Mouse (Mus musculus) stomach, embryonic 16.5 days (tissue): ENCODE measurements around the gene Akr1d1. TPM values are rescaled to one million over a fixed set of nuclear protein-coding genes. Genes with fewer than 3 reads are reported as not detected.

Experiments
- ATAC-seq: fragments of 200-750 bp; cut with Nextera tagmentation; 2 replicates; pipeline ENCODE4 v1.8.0; 2017; ENCODE audit warnings: moderate number of reproducible peaks, moderate TSS enrichment; ENCODE audit not compliant: insufficient read depth, low FRiP score
- H3K27ac ChIP-seq: fragments of 300-500 bp; sonication (generic); 2 replicates; pipeline ENCODE4 v1.5.1; 2014; ENCODE audit warnings: low read length
- H3K27me3 ChIP-seq: fragments of 300-500 bp; sonication (generic); 2 replicates; pipeline ENCODE4 v1.6.1; 2014; ENCODE audit warnings: low read length, control low read depth, mixed read lengths; ENCODE audit not compliant: control insufficient read depth, insufficient read depth
- H3K36me3 ChIP-seq: fragments of 300-500 bp; sonication (generic); 2 replicates; pipeline ENCODE4 v1.6.1; 2014; ENCODE audit warnings: low read length; ENCODE audit not compliant: control insufficient read depth, insufficient read depth
- H3K4me1 ChIP-seq: fragments of 300-500 bp; sonication (generic); 2 replicates; pipeline ENCODE4 v1.6.1; 2014; ENCODE audit warnings: low read length, control low read depth, mixed read lengths; ENCODE audit not compliant: control insufficient read depth, insufficient read depth
- H3K4me2 ChIP-seq: fragments of 300-500 bp; sonication (generic); 2 replicates; pipeline ENCODE4 v1.6.1; 2014; ENCODE audit warnings: low read depth, low read length, mixed read lengths
- H3K4me3 ChIP-seq: fragments of 300-500 bp; sonication (generic); replicated peaks from 2 replicates; pipeline ENCODE4 v1.5.1; 2014; ENCODE audit warnings: mild to moderate bottlenecking, low read length
- H3K9ac ChIP-seq: fragments of 300-500 bp; sonication (generic); 2 replicates; pipeline ENCODE4 v1.6.1; 2014; ENCODE audit warnings: low read length
- H3K9me3 ChIP-seq: fragments of 300-500 bp; sonication (generic); replicated peaks from 2 replicates; pipeline ENCODE4 v1.6.1; 2016; ENCODE audit warnings: low read length, control low read depth; ENCODE audit not compliant: control insufficient read depth
- WGBS: fragments of 180-500 bp; shearing (Covaris S2); extraction: QIAGEN DNeasy Blood & Tissue Kit; methylation state at CpG from one replicate; pipeline ENCODE4 v1.1.7; 2014; 5-methylcytosine and 5-hydroxymethylcytosine counted together
- polyA plus RNA-seq: library from polyadenylated mRNA; unstranded; fragments of >200 nt; fragmentation: Nextera tagmentation; extraction: Ambion mirVana; gene quantifications from 2 replicates; pipeline ENCODE4 v1.2.1, GENCODE M21; 2015

Akr1d1 gene
- polyA plus RNA-seq, 1 experiment from 2014 or later: 0.76 TPM

DNA sequence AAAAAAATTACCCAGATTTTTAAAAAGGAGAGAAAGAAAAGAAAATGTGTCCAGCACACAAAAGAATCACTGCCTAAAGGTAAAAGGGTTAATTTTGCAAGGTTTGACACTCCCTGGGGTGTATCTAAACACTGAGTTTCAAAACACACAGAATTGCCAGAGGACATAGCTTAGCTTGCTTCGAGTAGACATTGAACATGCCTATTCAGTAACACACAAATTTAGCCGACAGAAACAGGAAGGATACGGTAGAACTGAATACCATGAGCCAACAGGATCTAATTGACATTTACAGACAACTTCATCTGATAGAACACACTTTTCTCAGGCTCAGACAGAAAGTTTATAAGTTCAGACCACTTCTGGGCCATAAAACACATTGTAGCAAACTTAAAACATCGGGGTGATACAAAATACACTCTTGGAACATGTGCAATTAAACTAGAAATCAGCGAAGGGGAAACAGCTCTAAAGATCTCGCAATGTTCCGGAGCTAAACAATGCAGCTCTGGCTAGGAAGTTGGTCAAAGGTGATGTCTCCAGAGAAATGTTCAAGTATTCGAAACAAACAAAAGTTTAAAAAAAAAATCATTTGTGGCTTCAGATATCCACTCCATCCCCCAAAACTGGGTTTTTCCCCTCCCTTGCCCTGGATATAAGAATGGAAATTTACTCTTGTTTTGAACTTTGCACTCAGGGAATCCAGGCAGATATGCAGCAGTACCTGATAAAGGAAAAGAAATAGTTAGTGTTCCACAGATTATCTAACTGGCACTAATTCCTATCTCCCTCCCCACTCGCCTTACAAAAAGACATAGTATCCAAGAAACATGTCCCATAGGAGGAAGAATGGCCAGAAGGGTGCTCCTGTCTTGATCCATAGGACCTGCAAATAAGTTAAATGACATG lies 73.1 kb downstream of the Akr1d1 start:
- Histone ChIP-seq H3K4me3 (no peak overlapping the region), H3K9ac (no peak overlapping the region), H3K27me3 (no peaks in the 10 kb centered on the region), H3K9me3 (no peaks in the 10 kb centered on the region), H3K36me3 (no peaks in the 10 kb centered on the region), H3K4me1 (peaks cover 4% of the 10 kb centered on the region; the same call in 1 of the 2 replicates), H3K4me2 (no peak overlapping the region), H3K27ac (peak overlapping the region; percentile 45)
- ATAC-seq: peak; percentile 37; the same call in 1 of the 2 replicates
- WGBS: 45% methylated on average over 9 of the region's 9 CpGs

DNA sequence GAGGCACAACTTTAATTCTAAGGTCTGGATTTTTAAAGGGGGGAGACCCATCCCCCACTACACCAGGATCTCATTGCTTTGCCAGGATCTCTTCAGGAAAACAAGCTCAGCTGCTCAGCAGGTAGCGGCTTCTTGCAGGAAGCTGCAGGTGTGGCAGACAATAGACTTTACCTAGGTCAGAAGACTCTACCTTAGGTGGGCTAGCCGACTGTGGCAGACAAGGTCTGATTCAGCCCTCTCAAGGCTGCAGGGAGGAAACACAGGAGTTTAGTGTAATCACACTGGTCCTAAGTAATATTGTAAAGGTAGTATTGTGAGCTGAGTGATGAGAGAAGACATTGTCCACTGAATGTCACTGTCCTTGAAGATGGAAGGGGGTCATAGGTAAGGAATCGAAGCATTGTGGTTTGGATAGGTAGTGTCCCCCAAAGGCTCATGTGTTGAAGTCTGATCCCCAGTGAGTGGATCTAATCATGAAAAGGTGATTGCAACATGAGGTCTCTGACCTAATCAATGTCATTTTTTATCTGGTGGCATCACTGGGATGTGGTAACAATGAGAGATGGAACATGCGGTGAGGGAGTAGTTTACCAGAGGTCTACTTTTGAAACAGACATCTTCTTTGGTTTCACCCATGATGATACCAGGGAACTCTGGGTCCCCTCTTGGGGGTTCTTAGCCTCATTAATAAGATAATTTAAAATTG lies 74.4 kb downstream of the Akr1d1 start:
- Histone ChIP-seq H3K4me3 (no peak overlapping the region), H3K9me3 (no peaks in the 10 kb centered on the region)
- WGBS: 74% methylated on average over 4 of the region's 4 CpGs

DNA sequence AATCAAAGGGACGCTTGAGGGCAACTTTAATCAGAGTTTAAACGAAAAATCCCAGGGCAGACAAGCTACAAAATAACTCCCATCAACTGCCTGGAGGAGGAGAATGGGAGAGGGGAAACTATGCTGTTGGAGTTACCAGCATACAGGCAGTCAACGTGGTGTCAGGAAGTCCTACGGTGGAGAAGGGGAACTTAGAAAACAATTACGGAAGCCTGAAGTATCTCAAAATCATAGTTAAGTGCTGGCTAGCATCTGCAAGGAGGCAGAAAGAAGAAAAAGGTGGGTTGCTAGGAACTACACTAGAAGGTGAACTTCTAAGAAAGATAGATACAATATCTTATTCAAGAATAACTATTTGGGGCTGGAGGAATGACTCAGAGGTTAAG lies 74.9 kb downstream of the Akr1d1 start:
- no peak overlapping the region for H3K9ac ChIP-seq
- H3K27ac ChIP-seq: no peak overlapping the region
- H3K4me3 ChIP-seq: no peak overlapping the region
- 74% methylated on average over 5 of the region's 5 CpGs for WGBS
- no peak for ATAC-seq
- no peaks in the 10 kb centered on the region for H3K27me3 ChIP-seq
- no peak overlapping the region for H3K4me2 ChIP-seq
- H3K36me3 ChIP-seq: no peaks in the 10 kb centered on the region
- no peaks in the 10 kb centered on the region for H3K9me3 ChIP-seq
- H3K4me1 ChIP-seq: peaks cover 4% of the 10 kb centered on the region; the same call in 1 of the 2 replicates

More for the DNA sequence above, 74.4 kb downstream of the Akr1d1 start:
- no peak overlapping the region for H3K27ac ChIP-seq
- ATAC-seq: no peak
- no peaks in the 10 kb centered on the region for H3K27me3 ChIP-seq
- no peak overlapping the region for H3K4me2 ChIP-seq
- H3K9ac ChIP-seq: no peak overlapping the region
- H3K36me3 ChIP-seq: no peaks in the 10 kb centered on the region
- H3K4me1 ChIP-seq: peaks cover 4% of the 10 kb centered on the region; the same call in 1 of the 2 replicates

DNA sequence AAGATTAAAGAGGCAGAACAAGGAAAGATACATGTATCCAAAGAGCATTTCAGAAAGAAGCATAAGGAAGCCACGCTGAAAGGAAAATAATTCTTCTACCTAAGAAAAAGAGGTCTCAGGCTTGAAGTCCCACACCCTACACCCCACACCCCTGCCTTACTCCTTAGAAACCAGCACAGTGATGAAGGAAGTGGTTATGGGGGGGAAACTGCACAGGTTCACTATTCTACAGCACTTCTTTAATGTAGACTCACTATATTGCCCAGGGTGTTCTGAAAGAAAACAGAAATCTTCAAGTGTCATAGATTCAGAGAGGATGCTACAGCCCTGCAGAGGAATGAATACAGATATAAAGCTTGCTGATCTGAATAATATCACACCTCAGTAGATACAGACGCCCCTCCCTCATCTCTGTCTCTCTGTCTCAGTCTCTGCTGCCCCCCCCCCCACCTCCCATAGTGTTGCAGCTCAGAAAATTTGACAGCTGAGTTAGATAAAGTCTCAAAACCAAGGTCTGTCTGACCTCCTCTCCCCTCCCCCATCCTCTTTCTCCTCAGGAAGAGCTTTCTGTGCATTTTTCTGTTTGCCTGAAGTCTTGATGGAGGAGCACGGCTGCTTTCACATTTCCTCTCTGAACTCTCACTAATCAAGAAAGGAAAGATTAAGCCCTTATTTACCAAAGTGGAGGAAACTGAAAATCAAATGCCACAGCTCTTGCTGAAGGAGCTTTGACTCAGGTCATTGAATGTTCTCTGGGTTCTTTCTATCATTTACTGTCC lies 77.7 kb downstream of the Akr1d1 start:
- Histone ChIP-seq H3K27me3 (no peaks in the 10 kb centered on the region), H3K4me2 (no peak overlapping the region), H3K4me3 (no peak overlapping the region), H3K36me3 (no peaks in the 10 kb centered on the region), H3K9me3 (0 out of 2 replicates have a peak, but pooled peaks cover 6% of the 10 kb centered on the region), H3K27ac (no peak overlapping the region), H3K4me1 (peaks cover 4% of the 10 kb centered on the region; the same call in 1 of the 2 replicates), H3K9ac (no peak overlapping the region)
- WGBS: 42% methylated on average over 3 of the region's 3 CpGs
- no peak for ATAC-seq

DNA sequence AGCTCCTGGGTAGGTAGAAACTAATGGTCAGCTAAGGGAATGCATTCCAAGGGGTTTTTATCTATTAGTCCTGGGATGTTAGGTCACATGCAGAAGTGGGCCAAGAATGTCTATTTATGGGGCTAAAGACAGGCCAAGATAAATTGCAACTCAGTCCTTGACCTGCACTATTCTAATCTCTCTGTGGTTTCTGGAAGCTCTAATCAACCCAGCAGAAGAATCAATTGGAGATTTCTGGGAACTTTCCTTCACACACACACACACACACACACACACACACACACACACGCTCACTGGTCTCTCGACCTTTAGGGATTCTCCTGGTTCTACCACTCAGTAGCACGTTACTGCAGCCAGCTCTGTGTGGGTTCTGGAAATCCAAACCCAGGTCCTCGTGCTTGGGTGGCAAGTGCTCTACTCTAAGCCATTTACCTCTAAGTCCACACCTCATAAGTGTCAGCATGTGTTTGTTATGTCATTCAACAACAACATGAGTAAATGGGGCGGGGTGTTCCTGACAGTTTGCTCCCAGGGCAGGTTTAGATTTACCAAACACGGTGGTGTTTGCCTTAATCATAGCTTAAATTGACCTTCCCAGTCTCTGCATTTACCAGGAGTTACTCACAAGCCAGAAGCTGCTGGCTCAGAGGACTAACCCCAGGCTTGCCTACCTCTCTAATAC lies 82.8 kb downstream of the Akr1d1 start:
- ATAC-seq: 0 out of 2 replicates have a peak, but pooled peaks have one; percentile 9
- Histone ChIP-seq H3K36me3 (no peaks in the 10 kb centered on the region), H3K27me3 (no peaks in the 10 kb centered on the region), H3K4me3 (no peak overlapping the region), H3K9ac (no peak overlapping the region), H3K27ac (no peak overlapping the region), H3K4me2 (no peak overlapping the region), H3K4me1 (peaks cover 5% of the 10 kb centered on the region; the same call in 1 of the 2 replicates), H3K9me3 (0 out of 2 replicates have a peak, but pooled peaks cover 6% of the 10 kb centered on the region)
- 65% methylated on average over 6 of the region's 6 CpGs for WGBS

DNA sequence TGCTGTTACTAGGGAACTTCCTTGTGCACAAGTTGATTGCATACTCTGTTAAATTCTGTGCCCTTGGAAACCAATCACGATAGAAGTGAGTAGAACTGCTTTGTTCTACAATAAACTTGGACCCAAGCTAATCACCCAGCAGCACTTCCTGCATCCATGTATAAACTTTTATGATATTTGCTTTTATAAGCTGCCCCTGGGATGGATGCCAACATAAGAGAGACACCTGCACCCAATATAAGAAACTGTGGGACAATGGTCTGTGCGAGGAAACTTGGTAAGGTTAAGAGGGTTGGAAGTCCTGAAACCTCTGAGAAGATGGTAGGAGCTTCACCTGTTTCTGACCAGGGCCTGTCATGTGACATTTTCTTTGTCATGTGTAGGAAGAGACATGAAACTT lies 85.5 kb downstream of the Akr1d1 start:
- 0 out of 2 replicates have a peak, but pooled peaks cover 3% of the 10 kb centered on the region for H3K4me1 ChIP-seq
- H3K27me3 ChIP-seq: no peaks in the 10 kb centered on the region
- 0 out of 2 replicates have a peak, but pooled peaks cover 1% of the 10 kb centered on the region for H3K9me3 ChIP-seq
- H3K36me3 ChIP-seq: no peaks in the 10 kb centered on the region
- H3K9ac ChIP-seq: no peak overlapping the region
- 69% methylated on average over 2 of the region's 2 CpGs for WGBS
- ATAC-seq: no peak
- no peak overlapping the region for H3K4me2 ChIP-seq
- H3K4me3 ChIP-seq: no peak overlapping the region
- no peak overlapping the region for H3K27ac ChIP-seq

DNA sequence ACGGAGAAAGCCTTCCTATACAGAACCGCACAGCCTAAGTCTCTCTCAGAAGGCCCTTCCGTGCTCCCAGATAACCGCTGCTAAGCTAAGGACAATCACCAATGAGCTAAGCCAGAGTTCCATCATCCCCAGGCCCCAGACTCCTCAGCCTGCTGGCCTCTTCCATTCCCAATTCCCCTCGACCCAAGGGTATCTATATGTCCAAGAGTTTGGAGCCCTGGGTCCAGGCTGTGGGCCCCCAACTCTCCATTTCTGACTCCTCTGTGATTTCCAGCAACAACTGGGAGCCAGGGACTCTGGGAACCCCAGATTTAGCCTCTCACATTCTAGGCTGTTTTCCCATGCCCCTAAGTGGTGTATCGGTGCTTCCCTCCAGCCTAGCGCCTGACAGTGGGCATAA lies 86.2 kb downstream of the Akr1d1 start:
- no peak overlapping the region for H3K9ac ChIP-seq
- H3K36me3 ChIP-seq: no peaks in the 10 kb centered on the region
- H3K9me3 ChIP-seq: no peaks in the 10 kb centered on the region
- ATAC-seq: no peak
- H3K4me2 ChIP-seq: no peak overlapping the region
- H3K4me3 ChIP-seq: no peak overlapping the region
- H3K4me1 ChIP-seq: 0 out of 2 replicates have a peak, but pooled peaks cover 3% of the 10 kb centered on the region
- H3K27ac ChIP-seq: no peak overlapping the region
- H3K27me3 ChIP-seq: no peaks in the 10 kb centered on the region
- 95% methylated on average over 7 of the region's 7 CpGs for WGBS

DNA sequence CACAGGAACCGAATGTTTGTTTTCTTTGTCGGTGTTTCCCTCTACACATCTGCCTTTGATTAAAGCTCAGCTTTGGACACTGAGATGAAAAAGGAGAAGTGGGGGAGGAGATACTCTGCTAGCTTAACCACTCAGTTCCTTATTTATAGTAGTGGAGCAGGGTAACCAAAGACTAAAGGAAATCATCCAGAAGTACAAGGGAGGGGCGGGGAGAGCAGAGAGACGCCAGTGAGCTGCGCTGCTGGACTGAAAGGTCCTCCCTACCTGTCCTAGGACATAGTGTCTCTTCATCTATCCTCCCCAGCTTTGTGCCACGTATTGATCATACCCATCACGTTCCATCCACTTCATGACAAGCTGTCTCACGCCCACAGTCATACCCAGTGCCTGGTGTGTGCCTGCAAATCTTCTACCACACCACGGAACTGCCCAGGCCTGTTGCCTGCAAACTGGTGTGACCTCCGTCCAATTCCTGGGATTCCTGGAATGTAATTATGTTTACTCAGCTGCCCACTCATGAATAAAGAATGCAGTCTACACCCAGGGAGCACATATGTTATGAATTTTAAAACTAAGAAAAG lies 87.5 kb downstream of the Akr1d1 start:
- WGBS: 33% methylated on average over 10 of the region's 10 CpGs
- Histone ChIP-seq H3K9ac (no peak overlapping the region), H3K9me3 (no peaks in the 10 kb centered on the region), H3K4me1 (0 out of 2 replicates have a peak, but pooled peaks cover 3% of the 10 kb centered on the region), H3K27ac (peak overlapping the region; percentile 22; the same call in 1 of the 2 replicates), H3K4me3 (no peak overlapping the region), H3K4me2 (no peak overlapping the region), H3K36me3 (no peaks in the 10 kb centered on the region), H3K27me3 (no peaks in the 10 kb centered on the region)
- ATAC-seq: peak; percentile 70
